Mouse (Mus musculus) skeletal muscle tissue, adult 2 months (tissue): ENCODE data around the gene Pm20d1.

Source experiments
- DNase-seq: peaks from one replicate; pipeline ENCODE4 v3.0.0-alpha.2; 2012; ENCODE audit warnings: low read depth, low spot score

Pm20d1 gene

GRCm38 (mm10) chr1:131828297-131829126, 31.3 kb downstream of the Pm20d1 start:
- peak; percentile 34 for DNase-seq

- DNase-seq: no peak
Observed at GRCm38 (mm10) chr1:131829279-131829678, 32.1 kb downstream of the Pm20d1 start.

GRCm38 (mm10) chr1:131830561-131830960, 33.4 kb downstream of the Pm20d1 start:
- DNase-seq: no peak

GRCm38 (mm10) chr1:131830971-131831641, 33.9 kb downstream of the Pm20d1 start:
- no peak for DNase-seq

- DNase-seq: no peak
Observed at GRCm38 (mm10) chr1:131837035-131837434, 39.9 kb downstream of the Pm20d1 start.

- DNase-seq: no peak
Observed at GRCm38 (mm10) chr1:131838542-131838941, 41.4 kb downstream of the Pm20d1 start.

- peak; percentile 34 for DNase-seq
Observed at GRCm38 (mm10) chr1:131839279-131839678, 42.1 kb downstream of the Pm20d1 start.

GRCm38 (mm10) chr1:131842221-131842620, 45.0 kb downstream of the Pm20d1 start:
- no peak for DNase-seq

- no peak for DNase-seq
Observed at GRCm38 (mm10) chr1:131843758-131844157, 46.6 kb downstream of the Pm20d1 start.

- no peak for DNase-seq
Observed at GRCm38 (mm10) chr1:131844883-131845282, 47.7 kb downstream of the Pm20d1 start.

- DNase-seq: peak; percentile 55
Observed at GRCm38 (mm10) chr1:131846255-131846654, 49.1 kb downstream of the Pm20d1 start.

- no peak for DNase-seq
Observed at GRCm38 (mm10) chr1:131861811-131862210, 64.6 kb downstream of the Pm20d1 start.

GRCm38 (mm10) chr1:131865596-131865995, 68.4 kb downstream of the Pm20d1 start:
- no peak for DNase-seq

- DNase-seq: no peak
Observed at GRCm38 (mm10) chr1:131866304-131866999, 69.3 kb downstream of the Pm20d1 start.

GRCm38 (mm10) chr1:131867093-131867945, 70.1 kb downstream of the Pm20d1 start, which contains the start of gene Rab29:
TSS of gene Rab29 (plus strand) at chr1:131867224.
- peak; percentile 88 for DNase-seq

GRCm38 (mm10) chr1:131867946-131868290, 70.7 kb downstream of the Pm20d1 start:
- DNase-seq: no peak

- no peak for DNase-seq
Observed at GRCm38 (mm10) chr1:131869561-131869960, 72.4 kb downstream of the Pm20d1 start.
